Mouse (Mus musculus) right cerebral cortex, postnatal 36 days (tissue): ENCODE data around the gene B3gnt3.

Experiments
- DNase-seq, 2 experiments: peaks; one replicate each; pipeline ENCODE4 v3.0.0; 2022; ENCODE audit warnings: low spot score in 2 of 2, mixed read lengths in 1 of 2

B3gnt3 gene

DNA sequence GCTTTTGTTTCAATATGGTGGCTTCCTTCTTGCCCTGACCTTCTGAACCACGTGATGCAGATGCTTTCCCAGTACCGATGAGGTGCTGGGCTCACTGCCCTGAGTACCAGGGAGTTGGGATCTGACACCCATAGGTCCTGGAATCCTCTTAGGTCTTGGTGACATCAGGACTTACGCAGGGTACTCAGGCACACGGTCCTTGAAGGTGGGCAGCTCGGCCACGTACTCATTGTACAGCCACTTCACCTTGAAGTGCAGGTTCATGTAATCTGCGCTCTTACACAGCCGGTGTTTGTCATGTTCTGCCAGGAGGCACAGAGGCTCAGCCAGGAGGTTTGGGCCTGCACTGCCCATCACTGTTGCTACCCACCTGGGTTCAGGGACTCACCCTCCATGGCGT lies 56.1 kb downstream of the B3gnt3 start:
- DNase-seq: no peak
